Mouse (Mus musculus) embryo, embryonic 10.5 days (tissue): ENCODE data around the gene Nfkb2.

Experiments
- DNase-seq: peaks from one replicate; pipeline ENCODE4 v3.0.0-alpha.2; 2015; ENCODE audit warnings: low spot score

The Nfkb2 gene

DNA sequence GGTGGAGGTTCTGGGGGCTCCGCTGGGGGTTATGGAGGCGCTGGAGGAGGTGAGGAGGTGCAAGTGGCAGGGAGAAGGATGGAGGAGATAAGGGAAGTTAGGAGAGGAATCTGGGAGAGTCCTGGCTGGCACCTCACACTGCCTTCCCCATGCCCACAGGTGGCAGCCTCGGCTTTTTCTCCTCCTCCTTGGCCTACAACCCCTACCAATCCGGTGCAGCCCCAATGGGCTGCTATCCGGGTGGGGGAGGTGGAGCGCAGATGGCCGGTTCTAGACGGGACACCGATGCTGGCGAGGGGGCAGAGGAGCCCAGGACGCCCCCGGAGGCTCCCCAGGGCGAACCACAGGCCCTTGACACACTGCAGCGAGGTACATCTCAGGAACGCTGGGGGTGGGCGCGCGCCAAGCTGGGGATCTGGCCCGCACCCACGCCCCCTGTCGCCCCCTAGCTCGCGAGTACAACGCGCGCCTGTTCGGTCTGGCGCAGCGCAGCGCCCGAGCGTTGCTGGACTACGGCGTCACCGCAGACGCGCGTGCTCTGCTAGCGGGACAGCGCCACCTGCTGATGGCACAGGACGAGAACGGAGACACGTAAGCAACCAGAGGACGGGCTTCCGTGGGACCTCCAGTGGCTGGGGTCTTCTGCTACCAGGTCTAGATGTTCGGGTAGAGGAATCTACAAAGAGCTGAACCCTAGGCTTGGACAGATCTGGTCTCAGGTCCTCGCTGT lies 4.8 kb downstream of the Nfkb2 start:
- peak; percentile 93 for DNase-seq

- DNase-seq = no peak
Observed at GRCm38 (mm10) chr19:46309651-46310305, 5.7 kb downstream of the Nfkb2 start.

GRCm38 (mm10) chr19:46310312-46310865 lies 6.3 kb downstream of the Nfkb2 start:
- DNase-seq = no peak

- DNase-seq = no peak
Observed at GRCm38 (mm10) chr19:46311341-46311740, 7.2 kb downstream of the Nfkb2 start.

DNA sequence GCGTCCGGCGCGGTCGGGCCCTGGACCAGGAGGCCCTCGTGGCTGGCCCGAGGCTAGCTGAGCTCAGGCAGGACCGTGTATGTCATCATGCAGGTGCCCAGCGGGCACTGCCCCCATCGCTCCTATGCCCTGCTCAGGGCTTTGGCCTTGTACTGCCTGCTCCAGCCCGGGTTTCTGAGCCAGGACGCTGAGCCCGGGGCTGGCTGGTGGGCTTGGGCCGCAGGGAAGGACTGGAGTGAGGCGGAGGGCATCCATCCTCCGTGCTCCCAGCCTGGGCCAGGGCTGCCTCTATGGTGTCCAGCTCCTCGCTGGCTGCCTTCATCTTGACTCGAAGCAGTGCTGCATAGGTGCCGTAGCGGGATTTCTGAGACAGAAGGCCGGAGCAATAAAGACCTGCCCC lies 8.4 kb downstream of the Nfkb2 start:
- no peak for DNase-seq

DNA sequence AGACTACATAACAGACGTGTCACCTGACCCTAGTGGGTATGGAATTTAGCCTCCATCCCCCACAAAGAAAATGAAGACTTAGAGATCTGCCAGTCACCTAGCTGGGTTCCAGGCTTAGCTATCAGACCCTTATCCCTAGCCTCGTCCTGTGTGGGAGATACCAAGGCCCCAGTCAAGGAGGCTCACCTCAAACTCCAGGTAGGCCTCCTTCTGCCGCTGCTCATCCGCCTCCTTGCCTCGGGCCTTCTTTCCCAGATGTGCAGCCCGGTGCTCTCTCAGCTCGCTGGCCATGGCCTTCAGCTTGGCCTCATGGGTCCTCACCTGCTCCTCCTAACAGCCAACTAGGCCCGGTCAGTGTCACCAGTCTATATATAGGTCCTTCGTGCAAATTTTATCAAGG lies 9.0 kb downstream of the Nfkb2 start:
- DNase-seq = no peak

DNA sequence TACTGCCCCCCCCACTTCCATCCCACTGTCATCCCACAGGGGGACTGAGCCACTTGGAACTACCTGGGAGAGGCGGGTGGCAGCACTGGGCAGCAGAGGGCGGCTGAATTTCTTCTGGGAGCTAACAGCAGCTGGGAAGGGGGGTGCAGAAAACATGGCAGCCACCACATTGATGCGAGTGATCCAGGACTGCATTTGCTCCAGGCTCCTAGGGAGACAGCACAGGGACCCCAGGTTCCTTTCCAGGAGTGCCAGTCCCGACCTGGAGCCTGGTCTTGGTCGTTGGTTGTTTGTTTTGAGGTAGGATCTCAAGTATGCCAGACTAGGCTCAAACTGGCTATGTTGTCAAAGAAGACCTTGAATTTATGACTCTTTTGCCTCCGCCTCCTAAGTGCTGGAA lies 9.5 kb downstream of the Nfkb2 start:
- DNase-seq = no peak

GRCm38 (mm10) chr19:46314151-46314601 lies 10.1 kb downstream of the Nfkb2 start:
- DNase-seq = no peak

- DNase-seq = no peak
Observed at GRCm38 (mm10) chr19:46314872-46315742, 11.0 kb downstream of the Nfkb2 start.

DNA sequence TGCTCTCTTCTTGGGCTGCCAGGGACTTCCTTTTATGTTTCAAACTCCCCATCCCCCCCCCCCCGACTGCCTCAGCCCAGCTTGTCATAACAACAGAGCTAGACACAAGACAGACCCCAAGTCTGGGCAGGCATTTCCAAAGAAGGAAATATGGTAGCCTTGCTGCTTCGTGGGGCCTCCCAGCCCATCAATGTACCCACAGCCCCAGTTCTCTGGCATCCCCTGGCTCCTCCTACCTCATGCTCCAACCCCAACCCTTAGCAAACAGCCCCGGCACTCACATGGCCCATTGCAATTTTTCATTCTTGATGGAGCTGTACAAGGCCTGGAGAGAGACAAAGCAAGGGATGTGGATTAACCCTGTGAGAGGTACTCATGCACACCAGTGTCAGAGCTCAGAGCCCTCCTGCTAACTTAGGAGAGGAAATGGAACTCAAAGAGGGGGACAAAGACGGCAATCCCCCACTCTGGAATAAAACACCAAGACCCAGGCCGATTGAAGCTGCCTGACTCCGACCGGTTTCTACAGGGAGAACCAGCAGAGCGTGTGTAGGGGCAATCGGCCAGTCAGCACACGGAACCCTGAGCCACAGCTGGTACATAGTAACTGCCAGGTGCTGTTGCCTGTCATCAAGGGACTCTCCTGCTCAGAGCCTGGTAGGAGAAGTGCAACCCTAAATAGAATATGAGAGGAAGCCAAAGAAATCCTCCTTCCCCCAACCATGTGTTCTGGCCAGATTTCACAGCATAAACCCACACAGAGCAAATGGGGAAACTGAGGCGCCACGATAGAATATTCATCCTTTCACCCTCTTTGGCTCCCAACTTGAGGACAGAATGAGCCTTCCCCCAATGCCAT lies 11.9 kb downstream of the Nfkb2 start:
- no peak for DNase-seq

GRCm38 (mm10) chr19:46316846-46317545 lies 12.9 kb downstream of the Nfkb2 start:
- DNase-seq = no peak

GRCm38 (mm10) chr19:46317546-46317885 lies 13.4 kb downstream of the Nfkb2 start:
- no peak for DNase-seq

DNA sequence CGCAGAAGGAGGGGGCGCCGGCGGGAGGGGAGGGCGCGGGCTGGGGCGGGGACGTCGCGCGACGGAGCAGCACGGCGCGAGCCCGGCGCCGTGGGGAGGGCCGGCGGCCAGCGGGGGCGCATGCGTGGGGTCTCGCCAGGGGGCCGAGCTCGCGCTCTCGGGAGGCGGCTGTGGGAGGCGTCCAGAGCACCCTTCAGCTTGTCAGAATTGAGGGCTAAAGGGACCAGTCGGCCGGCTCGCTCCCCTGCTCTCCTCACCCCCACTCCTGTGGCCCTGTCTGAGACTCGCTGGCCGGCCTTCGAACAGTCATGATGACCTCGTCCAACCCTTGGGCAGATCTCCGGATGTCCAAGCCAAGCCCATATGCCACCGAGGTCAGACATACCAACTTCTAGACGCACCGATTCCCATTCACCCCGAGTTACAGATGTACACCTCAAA lies 13.9 kb downstream of the Nfkb2 start:
- no peak for DNase-seq

GRCm38 (mm10) chr19:46318586-46319378 lies 14.7 kb downstream of the Nfkb2 start:
- peak; percentile 68 for DNase-seq

GRCm38 (mm10) chr19:46320076-46320785 lies 16.1 kb downstream of the Nfkb2 start:
- DNase-seq = no peak

GRCm38 (mm10) chr19:46321101-46321943 lies 17.2 kb downstream of the Nfkb2 start:
- peak; percentile 79 for DNase-seq

GRCm38 (mm10) chr19:46322144-46322995 lies 18.2 kb downstream of the Nfkb2 start:
- DNase-seq = no peak
